Mouse (Mus musculus) c-Kit-positive CD71-positive TER-119-negative erythroid progenitor cells, embryonic 14.5 days (primary cell): ENCODE measurements around the gene Vsx1.
A peak's percentile ranks its signal among the peaks of the same experiment; 100 is the strongest.

ENCODE experiments used
- DNase-seq: peaks from one replicate; pipeline ENCODE4 v3.0.0-alpha.2; 2013; ENCODE audit warnings: low read depth

The Vsx1 gene

DNA sequence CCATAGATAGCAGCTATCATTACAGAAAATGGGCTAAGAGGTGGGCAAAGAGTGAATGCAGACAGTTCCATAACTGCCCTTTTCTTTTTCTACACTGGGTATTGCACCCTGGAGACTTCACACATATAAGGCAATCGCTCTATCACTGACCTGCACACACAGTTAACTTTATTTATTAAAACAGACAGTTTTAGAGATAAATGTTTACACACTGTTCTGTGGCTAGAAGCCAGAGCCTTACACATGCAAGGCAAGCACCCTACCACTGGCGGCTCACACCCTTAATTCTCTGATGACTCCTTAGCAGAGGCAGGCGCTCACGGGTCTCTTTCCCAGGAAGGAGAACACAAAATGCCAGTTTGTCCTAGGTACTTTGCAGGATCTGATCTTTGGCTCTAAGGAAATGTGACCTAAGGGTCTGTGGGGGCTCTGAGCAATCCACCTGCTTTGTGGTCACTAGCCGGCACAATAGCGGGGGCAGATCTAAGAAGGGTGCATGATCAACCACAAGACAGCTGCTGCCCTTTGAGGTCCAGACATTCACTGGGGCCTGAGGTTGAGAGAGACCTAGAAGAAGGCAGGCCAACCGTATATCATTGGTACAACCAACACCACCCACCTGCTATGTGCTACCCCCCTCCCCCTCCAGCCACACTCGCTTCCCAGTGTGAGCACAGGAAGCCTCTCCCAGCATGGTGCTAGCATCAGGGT, 42.6 kb downstream of the Vsx1 start:
- peak; percentile 27 for DNase-seq

DNA sequence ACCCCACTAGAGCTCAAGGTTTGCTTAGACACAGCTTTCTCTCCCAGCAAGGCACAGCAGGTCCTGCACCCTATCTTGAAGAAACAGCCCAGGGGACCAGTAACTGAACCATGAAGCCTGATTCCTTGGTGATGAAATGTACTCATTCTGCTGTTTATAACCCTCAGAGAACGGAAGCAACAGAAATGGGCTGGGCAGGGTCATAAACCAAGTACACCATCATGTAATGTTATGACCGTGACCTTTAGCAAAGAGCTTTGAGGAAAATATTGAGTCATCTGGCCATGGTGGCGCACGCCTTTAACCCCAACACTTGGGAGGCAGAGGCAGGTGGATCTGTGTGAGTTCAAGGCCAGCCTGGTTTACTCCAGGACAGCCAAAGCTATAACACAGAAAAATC, 43.9 kb downstream of the Vsx1 start:
- DNase-seq: no peak

DNA sequence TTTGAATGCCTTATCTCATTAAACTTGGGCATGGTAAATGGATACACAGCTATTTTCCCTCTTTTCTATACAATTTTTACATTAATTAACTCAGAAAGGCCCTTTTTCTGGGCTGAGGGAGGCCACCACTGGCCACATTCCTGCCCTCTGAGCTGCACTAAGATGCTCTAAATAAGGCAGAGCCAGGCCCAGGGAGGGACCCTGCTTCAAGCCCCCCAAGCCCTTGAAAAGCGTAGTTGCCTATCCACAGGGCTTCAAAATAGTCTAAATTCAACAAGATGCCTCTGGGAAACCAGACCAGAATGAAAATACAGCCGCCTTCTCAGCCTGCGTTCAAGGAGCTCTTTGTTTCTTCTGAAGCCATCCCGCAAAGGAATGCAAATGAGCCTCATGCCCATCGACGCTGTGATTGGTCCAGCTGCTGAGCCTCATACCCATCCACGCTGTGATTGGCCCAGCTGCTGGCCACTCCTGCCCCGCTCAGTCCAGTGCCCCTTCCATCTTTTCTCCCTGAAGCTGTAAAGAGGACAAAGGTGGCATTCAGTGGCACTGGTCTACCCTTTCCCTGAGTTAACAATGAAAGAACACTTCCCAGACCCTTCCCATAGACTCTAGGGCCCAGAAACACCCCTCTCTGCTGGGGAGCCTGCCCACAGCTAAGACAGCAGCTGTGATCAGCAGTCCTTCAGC, 45.3 kb downstream of the Vsx1 start:
- no peak for DNase-seq

DNA sequence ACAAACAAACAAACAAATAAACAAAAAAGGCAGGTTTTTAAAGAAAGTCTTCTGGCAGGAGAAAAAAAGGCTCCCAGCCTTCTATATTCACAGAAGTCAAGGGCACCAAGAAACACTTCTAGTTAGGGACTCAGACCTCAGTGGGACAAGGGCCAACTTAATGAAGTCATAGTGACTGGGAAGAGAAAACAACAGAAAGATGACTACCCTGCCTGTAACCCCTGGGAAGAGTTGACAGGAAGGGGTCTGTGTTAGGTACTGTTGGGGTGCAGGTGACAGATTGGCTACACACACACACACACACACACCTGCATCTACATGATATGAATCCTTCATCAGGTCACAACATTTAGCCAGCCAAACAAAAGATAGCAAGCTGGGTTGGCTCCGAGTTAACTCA, 46.0 kb downstream of the Vsx1 start:
- DNase-seq: no peak

DNA sequence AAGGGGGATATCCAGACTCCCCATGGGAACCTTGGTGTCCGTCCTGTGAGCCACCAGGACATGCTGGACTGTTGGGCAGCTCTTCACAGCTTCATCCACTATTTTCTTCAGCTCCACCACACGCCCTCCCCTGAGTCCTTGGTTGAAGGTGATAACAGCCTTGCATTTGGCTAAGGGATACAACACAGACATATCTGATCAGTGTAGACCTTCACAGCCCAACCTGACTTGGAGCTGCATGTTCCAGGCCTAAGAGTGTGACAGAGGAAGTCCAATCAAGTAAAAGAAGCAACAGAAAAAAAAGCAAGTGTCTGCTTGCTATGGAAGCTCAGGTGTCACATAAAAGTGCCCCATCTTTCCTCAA, 50.8 kb downstream of the Vsx1 start:
- DNase-seq: peak; percentile 32

DNA sequence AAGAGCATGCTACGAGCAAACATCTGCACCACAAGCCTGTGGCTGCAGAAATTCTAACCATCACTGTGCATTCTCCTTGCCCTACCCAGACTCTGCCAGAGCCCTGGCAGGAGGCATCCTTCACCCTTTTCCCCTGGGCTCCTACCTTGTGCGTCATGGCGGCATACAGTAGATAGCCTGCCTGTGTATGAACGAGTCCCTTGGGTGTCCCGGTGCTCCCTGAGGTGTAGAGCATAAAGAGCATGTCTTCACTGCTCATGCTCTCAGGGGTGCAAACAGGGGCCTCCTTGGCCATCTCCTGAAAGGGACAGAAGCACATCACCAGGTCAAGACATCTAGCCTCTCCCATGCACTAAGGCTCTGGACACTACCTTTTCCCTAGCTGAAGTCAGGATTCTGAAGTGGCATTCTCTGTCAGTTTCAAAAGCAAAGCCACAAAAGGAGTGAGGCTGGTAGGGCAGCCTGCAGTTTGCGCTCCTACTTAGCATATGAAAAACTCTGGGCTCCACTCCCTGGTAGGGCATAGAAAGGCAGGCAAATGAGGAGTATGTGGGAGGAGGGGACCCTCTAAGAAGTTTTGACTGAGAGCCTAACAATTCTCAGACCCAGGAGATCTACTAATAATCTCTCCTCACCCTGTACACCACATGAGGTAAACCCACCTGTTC, 51.3 kb downstream of the Vsx1 start:
- no peak for DNase-seq

DNA sequence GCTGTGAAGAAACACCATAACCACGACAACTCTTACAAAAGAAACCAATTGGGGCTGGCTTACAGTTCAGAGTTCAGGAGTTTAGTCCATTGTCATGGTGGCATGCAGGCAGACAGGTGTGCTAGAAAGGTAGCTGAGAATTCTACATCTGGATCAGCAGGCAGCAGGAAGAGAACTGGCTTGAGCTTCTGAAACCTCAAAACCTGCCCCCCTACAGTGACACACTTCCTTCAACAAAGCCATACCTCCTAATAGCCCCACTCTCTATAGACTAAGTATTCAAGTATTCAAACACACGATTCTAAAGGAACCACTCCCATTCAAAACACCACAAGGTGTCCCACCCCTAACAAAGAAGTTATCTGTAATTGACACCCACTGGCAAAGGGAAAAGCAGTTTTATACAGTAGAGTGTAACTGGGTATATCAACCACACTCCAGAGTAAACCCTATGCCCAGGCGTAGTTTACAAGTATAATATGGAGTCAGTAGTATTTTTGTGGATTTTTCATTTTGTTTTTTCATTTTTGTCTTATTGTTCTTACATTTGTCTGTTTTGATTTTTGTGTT, 53.2 kb downstream of the Vsx1 start:
- peak; percentile 42 for DNase-seq
